Mouse (Mus musculus): ENCODE measurements around the gene Fancc.
"Not testable (repeated sequence)": the region's sequence is repeated elsewhere in the genome, so short reads cannot be mapped to it uniquely, and the experiment has no call there.

The Fancc gene

GRCm38 (mm10) chr13:63416824-63417223 lies 80.3 kb downstream of the Fancc start:
- no peak for DNase-seq

- DNase-seq, result no peak
These were observed 84.4 kb downstream of the Fancc start for GRCm38 (mm10) chr13:63412662-63413061.

- peak in 1 of 2 experiments; percentile 7 for DNase-seq
These were observed 85.6 kb downstream of the Fancc start for GRCm38 (mm10) chr13:63411310-63412022.

GRCm38 (mm10) chr13:63410578-63411298 lies 86.3 kb downstream of the Fancc start:
- DNase-seq, result peak in 1 of 2 experiments; percentile 17

GRCm38 (mm10) chr13:63405151-63405550 lies 91.9 kb downstream of the Fancc start:
- no peak for DNase-seq

GRCm38 (mm10) chr13:63404657-63405056 lies 92.4 kb downstream of the Fancc start:
- no peak for DNase-seq

GRCm38 (mm10) chr13:63402823-63403222 lies 94.3 kb downstream of the Fancc start:
- DNase-seq, result no peak

- no peak for DNase-seq
These were observed 97.0 kb downstream of the Fancc start for GRCm38 (mm10) chr13:63400069-63400468.

GRCm38 (mm10) chr13:63397420-63397819 lies 99.7 kb downstream of the Fancc start:
- DNase-seq, result no peak

- DNase-seq, result no peak
These were observed 102.6 kb downstream of the Fancc start for GRCm38 (mm10) chr13:63394304-63395063.

- DNase-seq, result no peak
These were observed 111.8 kb downstream of the Fancc start for GRCm38 (mm10) chr13:63385234-63385633.

GRCm38 (mm10) chr13:63384775-63385174 lies 112.3 kb downstream of the Fancc start:
- DNase-seq, result no peak

- no peak for DNase-seq
These were observed 114.9 kb downstream of the Fancc start for GRCm38 (mm10) chr13:63382206-63382605.

GRCm38 (mm10) chr13:63373460-63374166 lies 123.5 kb downstream of the Fancc start:
- DNase-seq, result no peak

- no peak for DNase-seq
These were observed 135.3 kb downstream of the Fancc start for GRCm38 (mm10) chr13:63361755-63362154.

GRCm38 (mm10) chr13:63360111-63360885 lies 136.8 kb downstream of the Fancc start:
- DNase-seq, result no peak

- no peak for DNase-seq
These were observed 137.7 kb downstream of the Fancc start for GRCm38 (mm10) chr13:63359393-63359792.

GRCm38 (mm10) chr13:63356558-63356957 lies 140.5 kb downstream of the Fancc start:
- DNase-seq, result peak; percentile 61 to 66

GRCm38 (mm10) chr13:63356101-63356500 lies 141.0 kb downstream of the Fancc start:
- DNase-seq, result no peak

GRCm38 (mm10) chr13:63353312-63353711 lies 143.8 kb downstream of the Fancc start:
- not testable (repeated sequence) for DNase-seq

GRCm38 (mm10) chr13:63350076-63350475 lies 147.0 kb downstream of the Fancc start:
- no peak for DNase-seq

- no peak for DNase-seq
These were observed 149.4 kb downstream of the Fancc start for GRCm38 (mm10) chr13:63347639-63348038.
